Mouse (Mus musculus) neural tube, embryonic 14.5 days (tissue): Measurements from ENCODE around the gene Gps2. TPM values are rescaled to one million over a fixed set of nuclear protein-coding genes. Genes with fewer than 3 reads are reported as not detected.

ENCODE experiments used
- ATAC-seq: fragments of 200-750 bp; cut with Nextera tagmentation; 2 replicates; pipeline ENCODE4 v1.8.0; 2017; ENCODE audit warnings: low read depth, mild to moderate bottlenecking, moderate TSS enrichment, moderate library complexity
- H3K27ac ChIP-seq: fragments of 300-500 bp; sonication (generic); 2 replicates; pipeline ENCODE4 v1.5.1; 2014; ENCODE audit warnings: low read depth, mild to moderate bottlenecking, control low read depth, low read length, moderate library complexity, mixed read lengths
- H3K27me3 ChIP-seq: fragments of 300-500 bp; sonication (generic); 2 replicates; pipeline ENCODE4 v1.6.1; 2014; ENCODE audit warnings: low read length; ENCODE audit not compliant: control insufficient read depth, insufficient read depth
- H3K36me3 ChIP-seq: fragments of 300-500 bp; sonication (generic); 2 replicates; pipeline ENCODE4 v1.6.1; 2014; ENCODE audit warnings: low read length, mixed read lengths; ENCODE audit not compliant: control insufficient read depth, insufficient read depth
- H3K4me1 ChIP-seq: fragments of 300-500 bp; sonication (generic); 2 replicates; pipeline ENCODE4 v1.6.1; 2014; ENCODE audit warnings: low read length; ENCODE audit not compliant: control insufficient read depth, insufficient read depth
- H3K4me2 ChIP-seq: fragments of 300-500 bp; sonication (generic); 2 replicates; pipeline ENCODE4 v1.6.1; 2014; ENCODE audit warnings: mild to moderate bottlenecking, low read depth, low read length, control low read depth
- H3K4me3 ChIP-seq: fragments of 300-500 bp; sonication (generic); 2 replicates; pipeline ENCODE4 v1.5.1; 2014; ENCODE audit warnings: low read depth, low read length, control low read depth, mixed read lengths
- H3K9ac ChIP-seq: fragments of 300-500 bp; sonication (generic); replicated peaks from 2 replicates; pipeline ENCODE4 v1.6.1; 2014; ENCODE audit warnings: low read depth, mild to moderate bottlenecking, control low read depth, low read length, mixed read lengths
- H3K9me3 ChIP-seq: fragments of 300-500 bp; sonication (generic); 2 replicates; pipeline ENCODE4 v1.6.1; 2016; ENCODE audit warnings: low read length; ENCODE audit not compliant: control insufficient read depth
- WGBS: fragments of 180-500 bp; shearing (Covaris S2); extraction: QIAGEN DNeasy Blood & Tissue Kit; methylation state at CpG from one replicate; pipeline ENCODE4 v1.1.7; 2014; 5-methylcytosine and 5-hydroxymethylcytosine counted together
- polyA plus RNA-seq: library from polyadenylated mRNA; unstranded; fragments of >200 nt; fragmentation: Nextera tagmentation; extraction: Ambion mirVana; gene quantifications from 2 replicates; pipeline ENCODE4 v1.2.1, GENCODE M21; 2014

Gps2 gene
- polyA plus RNA-seq, 1 experiment from 2014 or later, result 65.4 TPM

GRCm38 (mm10) chr11:69945216-69945615, 31.5 kb downstream of the Gps2 start:
- WGBS, result 79% methylated on average over 13 of the region's 13 CpGs
- no peak overlapping the region for H3K4me3 ChIP-seq
- no peak overlapping the region for H3K4me2 ChIP-seq

GRCm38 (mm10) chr11:69945997-69946891, 32.6 kb downstream of the Gps2 start:
- no peak for ATAC-seq
- peaks cover 3% of the 10 kb centered on the region; the same call in 1 of the 2 replicates for H3K27me3 ChIP-seq
- no peak overlapping the region for H3K27ac ChIP-seq
- H3K9me3 ChIP-seq, result no peaks in the 10 kb centered on the region
- H3K4me2 ChIP-seq, result no peak overlapping the region
- no peaks in the 10 kb centered on the region for H3K36me3 ChIP-seq
- peaks cover 4% of the 10 kb centered on the region; the same call in 1 of the 2 replicates for H3K4me1 ChIP-seq
- WGBS, result 93% methylated on average over 18 of the region's 18 CpGs
- H3K4me3 ChIP-seq, result no peak overlapping the region
- no peak overlapping the region for H3K9ac ChIP-seq

More at GRCm38 (mm10) chr11:69945216-69945615, 31.5 kb downstream of the Gps2 start:
- Histone ChIP-seq H3K36me3 (no peaks in the 10 kb centered on the region), H3K27me3 (peaks cover 3% of the 10 kb centered on the region; the same call in 1 of the 2 replicates), H3K9ac (no peak overlapping the region), H3K27ac (no peak overlapping the region), H3K9me3 (no peaks in the 10 kb centered on the region), H3K4me1 (peaks cover 4% of the 10 kb centered on the region; the same call in 1 of the 2 replicates)
- no peak for ATAC-seq

GRCm38 (mm10) chr11:69947337-69948065, 33.8 kb downstream of the Gps2 start:
- WGBS, result 3% methylated on average over 28 of the region's 29 CpGs
- Histone ChIP-seq H3K36me3 (no peaks in the 10 kb centered on the region), H3K9ac (peak overlapping the region; percentile 39; the same call in 1 of the 2 replicates), H3K27ac (no peak overlapping the region), H3K27me3 (peaks cover 3% of the 10 kb centered on the region; the same call in 1 of the 2 replicates), H3K9me3 (no peaks in the 10 kb centered on the region), H3K4me1 (peaks cover 4% of the 10 kb centered on the region; the same call in 1 of the 2 replicates), H3K4me3 (peak overlapping the region; percentile 38), H3K4me2 (peak overlapping the region; percentile 50)
- peak; percentile 48 for ATAC-seq

- Histone ChIP-seq H3K27ac (no peak within 1 kb of the TSS), H3K4me1 (peaks cover 4% of the 10 kb centered on the region; the same call in 1 of the 2 replicates), H3K36me3 (no peaks in the 10 kb centered on the region), H3K27me3 (peaks cover 3% of the 10 kb centered on the region; the same call in 1 of the 2 replicates), H3K9ac (peak within 1 kb of the TSS; percentile 39; the same call in 1 of the 2 replicates), H3K4me2 (peak within 1 kb of the TSS; percentile 50), H3K4me3 (peak within 1 kb of the TSS; percentile 38), H3K9me3 (no peaks in the 10 kb centered on the region)
- ATAC-seq, result peak; percentile 95
- WGBS, result under 1% methylated on average over 34 of the region's 34 CpGs
Measured at GRCm38 (mm10) chr11:69948066-69948762, 34.5 kb downstream of the Gps2 start, which contains the start of gene Slc2a4. Gene Slc2a4, minus strand, starts transcription at chr11:69948188.

- Histone ChIP-seq H3K4me2 (peak overlapping the region; percentile 50), H3K9me3 (no peaks in the 10 kb centered on the region), H3K27me3 (peaks cover 3% of the 10 kb centered on the region; the same call in 1 of the 2 replicates), H3K9ac (no peak overlapping the region), H3K36me3 (no peaks in the 10 kb centered on the region), H3K4me1 (peaks cover 4% of the 10 kb centered on the region; the same call in 1 of the 2 replicates), H3K4me3 (peak overlapping the region; percentile 38; the same call in 1 of the 2 replicates), H3K27ac (no peak overlapping the region)
- ATAC-seq, result peak; percentile 52; the same call in 1 of the 2 replicates
- WGBS, result under 1% methylated on average over 14 of the region's 14 CpGs
Measured at GRCm38 (mm10) chr11:69948763-69949150, 35.1 kb downstream of the Gps2 start.

- Histone ChIP-seq H3K4me2 (no peak overlapping the region), H3K9ac (no peak overlapping the region), H3K9me3 (no peaks in the 10 kb centered on the region), H3K36me3 (no peaks in the 10 kb centered on the region), H3K27me3 (peaks cover 3% of the 10 kb centered on the region; the same call in 1 of the 2 replicates), H3K4me3 (no peak overlapping the region), H3K4me1 (peaks cover 4% of the 10 kb centered on the region; the same call in 1 of the 2 replicates), H3K27ac (no peak overlapping the region)
- 44% methylated on average over 4 of the region's 4 CpGs for WGBS
- no peak for ATAC-seq
Measured at GRCm38 (mm10) chr11:69950807-69951459, 37.2 kb downstream of the Gps2 start.

GRCm38 (mm10) chr11:69952274-69952673, 38.6 kb downstream of the Gps2 start:
- WGBS, result 48% methylated on average over 1 of the region's 1 CpGs

More at GRCm38 (mm10) chr11:69952274-69952673, 38.6 kb downstream of the Gps2 start:
- H3K4me2 ChIP-seq, result no peak overlapping the region
- H3K9me3 ChIP-seq, result no peaks in the 10 kb centered on the region
- peaks cover 4% of the 10 kb centered on the region; the same call in 1 of the 2 replicates for H3K4me1 ChIP-seq
- peaks cover 3% of the 10 kb centered on the region; the same call in 1 of the 2 replicates for H3K27me3 ChIP-seq
- H3K9ac ChIP-seq, result no peak overlapping the region
- no peak overlapping the region for H3K27ac ChIP-seq
- no peak for ATAC-seq
- H3K4me3 ChIP-seq, result no peak overlapping the region
- H3K36me3 ChIP-seq, result no peaks in the 10 kb centered on the region
